Mouse (Mus musculus) heart, adult 9 months (tissue): ENCODE data around the gene Paqr9.

Experiments used
- DNase-seq, 2 experiments: peaks; one replicate each; pipeline ENCODE4 v3.0.0; 2022; ENCODE audit warnings: low spot score in 2 of 2

Gene Paqr9

GRCm38 (mm10) chr9:95578366-95578895 is 19.0 kb downstream of the Paqr9 start:
- DNase-seq = no peak

- DNase-seq = no peak
These were observed 21.7 kb downstream of the Paqr9 start for GRCm38 (mm10) chr9:95581021-95581757.

- DNase-seq = no peak
These were observed 22.5 kb downstream of the Paqr9 start for GRCm38 (mm10) chr9:95581758-95582515.

- DNase-seq = no peak
These were observed 23.1 kb downstream of the Paqr9 start for GRCm38 (mm10) chr9:95582555-95582954.

GRCm38 (mm10) chr9:95586046-95586445 is 26.6 kb downstream of the Paqr9 start:
- DNase-seq = no peak

GRCm38 (mm10) chr9:95588070-95588469 is 28.6 kb downstream of the Paqr9 start:
- DNase-seq = no peak

- DNase-seq = no peak
These were observed 34.8 kb downstream of the Paqr9 start for GRCm38 (mm10) chr9:95594291-95594690.

GRCm38 (mm10) chr9:95597466-95598178 is 38.2 kb downstream of the Paqr9 start:
- DNase-seq = no peak

- no peak for DNase-seq
These were observed 38.8 kb downstream of the Paqr9 start for GRCm38 (mm10) chr9:95598179-95598721.

GRCm38 (mm10) chr9:95599399-95599798 is 39.9 kb downstream of the Paqr9 start:
- DNase-seq = no peak

- DNase-seq = no peak
These were observed 43.4 kb downstream of the Paqr9 start for GRCm38 (mm10) chr9:95602849-95603248.

GRCm38 (mm10) chr9:95603316-95603715 is 43.9 kb downstream of the Paqr9 start:
- DNase-seq = no peak

GRCm38 (mm10) chr9:95607196-95607595 is 47.7 kb downstream of the Paqr9 start:
- no peak for DNase-seq

GRCm38 (mm10) chr9:95612246-95612768 is 52.9 kb downstream of the Paqr9 start:
- no peak for DNase-seq

- DNase-seq = no peak
These were observed 54.1 kb downstream of the Paqr9 start for GRCm38 (mm10) chr9:95613426-95614127.

GRCm38 (mm10) chr9:95614861-95615615 is 55.6 kb downstream of the Paqr9 start:
- DNase-seq = peak; percentile 23 to 65

- DNase-seq = no peak
These were observed 56.5 kb downstream of the Paqr9 start for GRCm38 (mm10) chr9:95615961-95616360.
